Mouse (Mus musculus) layer of hippocampus, adult 8-10 months (tissue): ENCODE results near the gene Psma6. TPM values are rescaled to one million over a fixed set of nuclear protein-coding genes. Genes with fewer than 3 reads are reported as not detected.
A peak's percentile ranks its signal among the peaks of the same experiment; 100 is the strongest.

ENCODE experiments used
- DNase-seq, 2 experiments: peaks; one replicate each; pipeline ENCODE4 v3.0.0; 2022; ENCODE audit warnings: low spot score in 2 of 2
- total RNA-seq, 4 experiments: library from RNA; stranded (reverse); gene quantifications; 2 replicates each; pipeline ENCODE4 v1.2.4; 2022

The Psma6 gene
- total RNA-seq, 4 experiments from 2014 or later: 139 to 158 (median 150) TPM

DNA sequence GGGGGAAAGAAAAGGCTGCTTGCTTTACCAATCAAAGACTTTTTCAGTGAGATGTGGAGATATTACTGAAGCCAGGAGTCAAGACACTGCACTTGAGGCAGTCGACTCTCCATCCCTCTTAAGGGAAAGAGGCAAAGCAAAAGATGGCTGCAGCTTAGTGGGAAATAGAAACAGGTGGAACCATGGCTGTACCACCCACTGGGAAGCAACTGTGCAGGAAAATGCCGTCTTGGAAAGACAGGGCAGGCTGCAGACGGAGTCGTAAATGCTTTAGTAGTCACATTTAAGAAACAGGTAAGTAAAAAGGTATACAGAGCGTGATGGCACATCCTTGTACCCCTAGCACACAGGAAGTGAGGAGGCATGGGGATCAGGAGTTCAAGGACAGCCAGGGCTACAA, 79.1 kb downstream of the Psma6 start:
- no peak for DNase-seq

DNA sequence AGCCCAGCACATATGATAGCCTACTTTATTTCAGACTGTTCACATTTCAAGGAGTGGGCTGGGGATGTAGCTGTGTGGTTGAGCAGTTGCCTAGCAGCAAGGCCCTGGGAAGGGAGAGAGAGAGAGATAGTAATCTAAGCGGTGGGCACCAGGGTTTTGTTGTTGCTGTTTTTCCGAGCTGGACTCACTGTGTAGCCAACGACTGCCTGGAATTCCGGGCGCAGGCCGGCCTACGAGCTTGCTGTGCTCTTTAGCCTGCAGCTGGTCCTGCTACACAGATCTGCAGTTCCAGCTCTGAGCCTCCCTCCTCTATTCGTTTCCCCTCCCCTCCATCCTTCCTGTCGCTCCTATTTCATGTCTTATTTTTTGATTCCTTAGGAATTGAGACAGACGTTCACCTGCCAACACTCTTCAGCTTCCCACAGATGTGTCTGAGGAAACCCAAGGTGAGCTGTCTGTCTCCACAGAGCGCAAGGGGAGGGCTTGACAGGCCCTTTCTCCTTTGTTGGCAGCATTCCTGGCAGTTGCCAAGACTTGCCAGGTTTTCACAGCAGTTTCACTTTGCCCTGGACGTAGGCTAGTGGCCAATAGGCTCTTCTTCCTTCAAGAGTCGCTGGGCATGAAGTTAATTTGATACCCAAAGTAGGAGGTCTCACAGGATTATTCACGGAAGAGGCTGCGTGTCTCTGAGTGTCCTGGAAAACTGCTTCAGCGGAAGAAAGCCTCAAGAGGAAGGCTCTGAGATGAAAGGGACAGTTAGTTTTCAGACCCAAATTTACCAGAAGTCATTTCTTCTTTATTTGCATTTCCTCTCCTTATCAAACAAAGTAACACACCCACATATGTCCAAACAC, 80.2 kb downstream of the Psma6 start:
- peak; percentile 34 to 55 for DNase-seq

GRCm38 (mm10) chr12:55464846-55465361, 80.9 kb downstream of the Psma6 start:
- peak; percentile 26 to 27 for DNase-seq

DNA sequence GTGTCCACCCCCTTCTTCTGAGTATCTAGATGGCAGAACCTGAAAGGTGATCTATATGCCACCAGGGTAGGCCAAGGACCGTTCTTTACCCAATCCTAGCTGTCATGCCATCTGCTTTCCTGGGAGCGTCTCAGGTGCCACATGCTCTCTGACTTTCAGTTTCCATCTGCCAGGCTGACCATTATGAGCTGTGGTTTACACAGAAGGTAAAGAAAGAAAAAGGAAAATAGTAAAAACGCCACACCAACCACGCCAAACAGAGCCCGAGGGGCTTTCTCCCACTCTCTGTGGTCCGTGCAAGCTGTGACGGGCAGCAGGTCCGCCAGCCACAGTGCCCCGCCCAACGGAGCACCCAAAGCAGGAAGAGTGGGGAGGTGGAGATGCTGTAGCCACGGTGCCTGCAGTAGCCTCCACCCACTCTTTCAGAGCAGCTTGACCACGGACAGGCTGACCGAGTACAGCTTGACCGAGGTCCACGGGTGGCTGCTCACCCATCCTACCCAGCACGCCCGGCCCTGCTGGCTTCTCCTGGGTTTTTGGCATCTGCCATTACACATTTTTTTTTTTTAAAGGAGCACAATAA, 81.5 kb downstream of the Psma6 start:
- DNase-seq: no peak

DNA sequence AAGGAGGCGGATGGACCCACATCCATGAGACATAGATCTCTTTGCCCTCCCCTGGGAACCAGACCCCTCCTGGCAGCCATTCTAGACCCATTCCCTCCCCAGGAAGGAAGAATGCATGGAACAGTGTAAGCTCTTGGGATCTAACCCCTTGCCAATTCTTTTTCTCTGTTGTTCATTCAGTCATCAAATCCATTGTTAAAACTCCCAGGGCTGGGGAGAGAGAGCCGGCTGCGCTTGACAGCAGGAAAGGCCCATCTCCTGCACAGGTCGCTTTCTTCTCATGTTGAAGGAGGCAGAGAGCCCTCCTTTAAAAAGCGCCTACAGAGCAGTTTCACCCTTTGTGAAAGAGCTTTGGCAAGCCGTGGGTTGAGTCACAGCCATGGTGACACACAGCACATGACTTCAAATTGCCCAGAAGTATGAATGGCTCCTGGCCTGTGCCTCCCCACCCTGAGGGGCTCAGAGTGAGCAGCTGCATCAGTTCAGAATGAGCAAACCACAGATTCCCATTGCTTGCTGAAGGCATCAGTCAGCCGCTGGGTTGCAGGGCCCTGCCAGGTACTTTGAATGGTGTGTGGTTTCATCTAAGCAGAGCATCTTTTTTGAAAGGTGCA, 82.2 kb downstream of the Psma6 start:
- no peak for DNase-seq

DNA sequence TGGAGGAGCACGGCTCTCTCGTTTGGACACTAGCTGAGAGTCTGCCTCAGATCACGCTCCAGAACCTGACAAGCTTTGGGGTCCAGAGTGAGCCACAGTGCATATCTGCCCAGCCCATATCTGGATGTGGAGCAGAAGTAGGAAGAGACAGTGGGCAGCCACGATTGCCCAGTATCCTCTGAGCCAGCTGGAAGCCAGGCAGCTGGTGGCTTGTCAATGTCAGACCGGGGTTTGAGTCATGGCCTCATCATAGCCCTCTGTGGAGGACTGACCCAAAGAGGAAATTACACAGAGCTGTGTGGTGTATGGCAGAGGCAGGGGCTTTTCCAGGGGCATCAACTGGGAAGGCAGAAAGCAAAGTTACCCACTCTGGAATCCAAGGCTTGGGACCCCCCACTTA, 82.8 kb downstream of the Psma6 start:
- DNase-seq: no peak

DNA sequence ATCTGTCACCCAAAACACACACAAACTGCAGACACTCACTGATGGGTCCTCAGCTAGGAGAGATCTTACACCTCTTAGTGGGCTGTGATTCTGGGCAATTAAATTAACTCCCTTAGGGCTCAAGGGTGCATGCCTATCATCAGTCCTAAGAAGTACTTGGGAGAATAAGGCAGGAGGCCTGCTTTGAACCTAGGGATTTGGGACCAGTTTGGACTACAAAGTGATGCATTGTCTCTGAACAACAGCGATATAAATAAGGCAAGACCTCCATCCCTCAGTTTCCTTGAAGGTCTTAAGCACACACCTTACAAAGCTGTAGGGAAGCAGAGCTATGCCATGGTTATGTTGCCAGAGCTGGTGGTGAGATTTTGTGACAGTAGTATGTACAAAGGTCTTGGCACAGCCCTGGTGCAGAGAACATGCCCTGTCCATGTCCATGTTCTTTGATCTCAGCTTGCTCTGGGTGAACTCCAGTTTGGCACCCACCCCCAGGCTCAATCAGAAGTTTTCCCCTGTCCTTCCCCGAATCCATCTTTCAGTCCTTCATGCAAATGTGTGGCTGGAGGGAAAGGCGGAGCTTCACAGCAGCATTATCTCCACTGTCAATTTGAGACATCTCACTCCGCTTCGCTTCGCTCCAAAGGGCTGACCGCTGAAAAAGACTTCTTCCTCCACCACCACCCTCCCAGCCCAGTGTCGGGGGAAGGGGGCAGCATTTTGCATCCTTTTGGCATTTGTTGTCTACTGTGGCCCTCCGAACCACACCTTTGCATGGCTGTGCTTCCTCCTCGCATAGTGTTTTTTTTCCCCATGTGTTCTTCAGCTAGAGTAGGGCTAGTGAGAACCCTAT, 83.5 kb downstream of the Psma6 start:
- DNase-seq: no peak

Other genes with a start within 250 kb of the Psma6 start
- gene Srp54b, start 229.1 kb upstream of the Psma6 start, total RNA-seq: 10 to 100 TPM; 31.5 to 60.4 (median 43.9) TPM
- 10 to 100 TPM in 1 of 4 experiments, 1 to 10 TPM in 1, not detected in 2; 5.4 to 11.8 TPM for gene 1700047I17Rik2, start 184.6 kb upstream of the Psma6 start, total RNA-seq
- 10 to 100 TPM; 32.5 to 34.4 (median 34.3) TPM for gene Srp54c, start 154.1 kb upstream of the Psma6 start, total RNA-seq
- gene 1110008L16Rik, start 84.6 kb upstream of the Psma6 start, total RNA-seq: 1 to 10 TPM; 8.4 to 8.8 (median 8.7) TPM
- gene Ppp2r3c, start 81.2 kb upstream of the Psma6 start, total RNA-seq: 10 to 100 TPM; 12.3 to 15.4 (median 12.7) TPM
- gene Nfkbia, start 108.4 kb downstream of the Psma6 start, total RNA-seq: 10 to 100 TPM; 23.8 to 46.1 (median 33.3) TPM
- under 1 TPM in 3 of 4 experiments, not detected in 1; 0.22 to 0.37 (median 0.25) TPM for gene Aldoart2, start 181.0 kb downstream of the Psma6 start, total RNA-seq
- under 1 TPM in 2 of 4 experiments, not detected in 2; 0.18 to 0.35 TPM for gene Insm2, start 215.2 kb downstream of the Psma6 start, total RNA-seq